Mouse (Mus musculus) erythroblast, embryonic 14.5 days (primary cell): ENCODE results near the gene Gmpr2.

Experiments
- GATA1 ChIP-seq: IDR thresholded peaks from 2 replicates; pipeline ENCODE4 v1.6.1; 2012; ENCODE audit warnings: low read length, inconsistent platforms, mixed read lengths
- TAL1 ChIP-seq: IDR thresholded peaks from 3 replicates; pipeline ENCODE4 v1.6.1; 2012; ENCODE audit warnings: low read length, inconsistent platforms, mixed read lengths

GRCm38 (mm10) chr14:55697226-55697625, 25.5 kb downstream of the Gmpr2 start:
- TF ChIP-seq TAL1 (no peak), GATA1 (no peak)
